Mouse (Mus musculus) midbrain, embryonic 16.5 days (tissue): ENCODE measurements around the gene Ttpal. TPM values are rescaled to one million over a fixed set of nuclear protein-coding genes. Genes with fewer than 3 reads are reported as not detected.
A peak's percentile ranks its signal among the peaks of the same experiment; 100 is the strongest.

Source experiments
- ATAC-seq: fragments of 200-750 bp; cut with Nextera tagmentation; 2 replicates; pipeline ENCODE4 v1.8.0; 2017; ENCODE audit warnings: moderate TSS enrichment
- H3K27ac ChIP-seq: fragments of 300-500 bp; sonication (generic); 2 replicates; pipeline ENCODE4 v1.5.1; 2014; ENCODE audit warnings: mild to moderate bottlenecking, low read length, mixed read lengths
- H3K27me3 ChIP-seq: fragments of 300-500 bp; sonication (generic); 2 replicates; pipeline ENCODE4 v1.6.1; 2014; ENCODE audit warnings: low read depth, low read length, mixed read lengths; ENCODE audit not compliant: control insufficient read depth, insufficient read depth
- H3K36me3 ChIP-seq: fragments of 300-500 bp; sonication (generic); 2 replicates; pipeline ENCODE4 v1.6.1; 2014; ENCODE audit warnings: mild to moderate bottlenecking, low read length, moderate library complexity, mixed read lengths; ENCODE audit not compliant: control insufficient read depth, insufficient read depth
- H3K4me1 ChIP-seq: fragments of 300-500 bp; sonication (generic); 2 replicates; pipeline ENCODE4 v1.6.1; 2014; ENCODE audit warnings: mild to moderate bottlenecking, low read length, mixed read lengths; ENCODE audit not compliant: control insufficient read depth, insufficient read depth
- H3K4me2 ChIP-seq: fragments of 300-500 bp; sonication (generic); 2 replicates; pipeline ENCODE4 v1.6.1; 2014; ENCODE audit warnings: mild to moderate bottlenecking, low read length, mixed read lengths
- H3K4me3 ChIP-seq: fragments of 300-500 bp; sonication (generic); 2 replicates; pipeline ENCODE4 v1.5.1; 2014; ENCODE audit warnings: low read depth, mild to moderate bottlenecking, low read length, moderate library complexity, mixed read lengths
- H3K9ac ChIP-seq: fragments of 300-500 bp; sonication (generic); 2 replicates; pipeline ENCODE4 v1.6.1; 2014; ENCODE audit warnings: low read depth, low read length, mixed read lengths
- H3K9me3 ChIP-seq: fragments of 300-500 bp; sonication (generic); replicated peaks from 2 replicates; pipeline ENCODE4 v1.6.1; 2014; ENCODE audit warnings: mild to moderate bottlenecking, low read length, mixed read lengths; ENCODE audit not compliant: control insufficient read depth, poor library complexity, severe bottlenecking
- WGBS: fragments of 180-500 bp; shearing (Covaris S2); extraction: QIAGEN DNeasy Blood & Tissue Kit; methylation state at CpG from one replicate; pipeline ENCODE4 v1.1.7; 2014; 5-methylcytosine and 5-hydroxymethylcytosine counted together
- polyA plus RNA-seq: library from polyadenylated mRNA; unstranded; fragments of >200 nt; fragmentation: Nextera tagmentation; extraction: Ambion mirVana; gene quantifications from 2 replicates; pipeline ENCODE4 v1.2.1, GENCODE M21; 2015

The Ttpal gene
- polyA plus RNA-seq, 1 experiment from 2014 or later: 43.7 TPM

DNA sequence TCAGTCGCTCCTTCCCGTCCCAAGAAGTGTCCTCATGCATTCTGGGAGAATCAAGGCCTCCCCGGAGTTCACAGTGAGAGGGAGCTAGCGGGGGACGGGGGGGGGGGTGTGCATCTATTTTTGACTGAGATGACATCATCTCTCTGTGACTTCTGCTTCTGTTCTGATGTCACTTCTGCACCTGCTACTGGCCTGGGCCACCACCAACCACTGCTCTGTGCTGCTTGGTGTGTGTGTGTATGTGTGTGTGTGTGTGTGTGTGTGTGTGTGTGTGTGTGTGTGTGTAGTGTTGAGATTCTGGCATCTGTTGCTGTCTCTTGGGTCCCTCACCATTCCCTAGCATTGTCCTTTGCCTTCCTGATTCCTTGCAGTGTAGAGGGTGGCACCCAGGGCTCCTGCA is 14.6 kb upstream of the Ttpal start:
- Histone ChIP-seq H3K4me2 (no peak overlapping the region), H3K9me3 (no peaks in the 10 kb centered on the region), H3K4me1 (peaks cover 2% of the 10 kb centered on the region; the same call in 1 of the 2 replicates), H3K36me3 (no peaks in the 10 kb centered on the region), H3K27ac (no peak overlapping the region), H3K27me3 (no peaks in the 10 kb centered on the region), H3K9ac (no peak overlapping the region), H3K4me3 (no peak overlapping the region)
- ATAC-seq: no peak
- 78% methylated on average over 5 of the region's 5 CpGs for WGBS

DNA sequence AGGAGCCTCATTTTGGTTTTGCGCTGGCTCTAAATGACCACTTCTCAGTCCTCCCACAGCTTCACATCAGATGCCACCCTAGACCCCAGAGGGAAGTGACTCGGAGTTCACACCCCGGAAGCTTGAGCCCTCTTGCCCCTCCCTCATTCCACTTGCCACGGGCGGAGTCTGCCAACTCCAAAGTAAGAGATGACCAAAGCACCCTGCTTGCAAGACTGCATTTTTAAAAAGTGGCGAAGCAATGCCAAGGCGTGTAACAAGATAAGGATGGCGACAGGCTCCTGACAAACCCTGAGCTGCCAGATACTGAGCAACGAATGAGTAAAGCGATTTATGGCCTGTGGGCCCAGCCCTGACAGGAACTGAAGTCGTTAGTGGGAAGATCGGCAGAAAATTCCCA is 11.9 kb upstream of the Ttpal start:
- Histone ChIP-seq H3K27me3 (no peaks in the 10 kb centered on the region), H3K27ac (no peak overlapping the region), H3K9me3 (no peaks in the 10 kb centered on the region), H3K36me3 (no peaks in the 10 kb centered on the region), H3K4me1 (peaks cover 2% of the 10 kb centered on the region; the same call in 1 of the 2 replicates), H3K9ac (no peak overlapping the region), H3K4me3 (no peak overlapping the region), H3K4me2 (no peak overlapping the region)
- 73% methylated on average over 12 of the region's 12 CpGs for WGBS
- no peak for ATAC-seq

DNA sequence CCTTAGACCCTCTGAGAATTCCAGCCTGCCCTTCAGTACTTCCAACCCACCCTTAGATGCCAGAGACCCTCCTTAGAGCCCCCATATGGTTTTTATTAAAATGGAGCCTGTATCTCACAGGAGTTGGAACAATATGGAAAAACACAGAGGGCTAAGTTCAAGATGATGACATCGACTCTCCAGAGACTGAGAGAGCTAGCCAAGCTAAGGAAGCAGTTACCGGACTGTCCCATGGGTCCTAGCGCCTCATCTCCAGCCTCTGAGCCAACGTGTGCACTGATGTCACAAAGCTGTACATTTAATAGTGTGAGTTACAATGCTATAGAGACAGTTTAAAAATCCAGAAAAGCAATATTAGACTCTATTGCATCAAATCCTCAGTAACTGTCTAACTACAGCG is 11.1 kb upstream of the Ttpal start:
- ATAC-seq: no peak
- H3K27ac ChIP-seq: no peak overlapping the region
- H3K4me3 ChIP-seq: no peak overlapping the region
- no peak overlapping the region for H3K4me2 ChIP-seq
- H3K4me1 ChIP-seq: peaks cover 2% of the 10 kb centered on the region; the same call in 1 of the 2 replicates
- H3K36me3 ChIP-seq: no peaks in the 10 kb centered on the region
- 85% methylated on average over 5 of the region's 5 CpGs for WGBS
- no peaks in the 10 kb centered on the region for H3K9me3 ChIP-seq
- no peak overlapping the region for H3K9ac ChIP-seq
- H3K27me3 ChIP-seq: no peaks in the 10 kb centered on the region

DNA sequence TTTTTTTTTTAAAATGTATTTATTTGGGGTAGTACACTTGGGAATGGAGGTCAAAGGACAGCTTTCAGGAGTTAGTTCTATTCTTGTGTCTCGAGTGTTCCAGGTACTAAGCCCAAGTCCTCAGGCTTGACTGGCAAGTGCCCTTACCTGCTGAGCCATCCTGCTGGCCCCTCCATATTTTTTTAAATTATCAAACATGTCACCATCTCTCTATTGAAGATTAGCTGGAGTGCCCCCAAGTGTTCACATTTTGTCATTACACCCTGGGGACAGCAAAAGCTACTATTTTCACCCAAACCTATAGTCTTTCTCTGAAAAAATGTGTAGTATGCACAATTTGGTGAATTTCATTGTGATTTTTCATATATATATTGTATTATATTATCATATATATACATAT is 10.0 kb upstream of the Ttpal start:
- H3K36me3 ChIP-seq: no peaks in the 10 kb centered on the region
- no peak overlapping the region for H3K9ac ChIP-seq
- H3K4me1 ChIP-seq: no peaks in the 10 kb centered on the region
- 77% methylated on average over 1 of the region's 1 CpGs for WGBS
- H3K4me3 ChIP-seq: no peak overlapping the region
- no peaks in the 10 kb centered on the region for H3K27me3 ChIP-seq
- no peak overlapping the region for H3K27ac ChIP-seq
- ATAC-seq: no peak
- H3K4me2 ChIP-seq: no peak overlapping the region
- no peaks in the 10 kb centered on the region for H3K9me3 ChIP-seq

DNA sequence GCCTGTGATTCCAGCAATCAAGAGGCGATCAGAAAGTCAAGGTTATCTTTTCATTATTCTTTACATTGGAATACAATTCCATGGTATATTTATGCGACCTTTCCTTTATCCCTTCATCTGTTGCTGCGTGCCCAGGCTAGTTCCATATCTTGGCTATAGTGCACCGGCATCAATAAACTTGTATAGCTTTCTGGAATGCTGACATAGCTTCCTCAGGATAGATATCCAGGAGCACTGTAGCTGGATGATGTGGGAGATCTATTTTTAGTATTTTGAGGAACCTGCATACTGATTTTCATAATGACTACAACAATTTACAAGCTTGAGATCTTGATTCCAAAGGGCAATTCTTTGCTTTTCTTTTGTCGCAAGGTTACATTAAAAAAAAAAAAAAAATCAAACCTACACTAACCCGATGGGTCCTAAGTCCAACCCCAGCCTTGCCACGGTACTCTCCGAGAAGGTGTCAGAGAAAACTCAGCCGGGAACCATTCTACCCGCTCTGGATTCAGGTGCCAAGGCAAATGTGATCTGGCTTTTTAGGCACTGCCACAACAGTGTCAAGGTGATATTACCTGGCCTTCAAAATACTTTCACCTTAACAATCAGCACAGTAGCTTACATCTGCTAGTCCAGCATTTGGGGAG is 8.4 kb upstream of the Ttpal start:
- Histone ChIP-seq H3K4me2 (no peak overlapping the region), H3K27me3 (no peaks in the 10 kb centered on the region), H3K4me3 (no peak overlapping the region), H3K36me3 (no peaks in the 10 kb centered on the region), H3K27ac (no peak overlapping the region), H3K9ac (no peak overlapping the region), H3K9me3 (no peaks in the 10 kb centered on the region), H3K4me1 (no peaks in the 10 kb centered on the region)
- WGBS: 92% methylated on average over 10 of the region's 10 CpGs
- ATAC-seq: no peak

DNA sequence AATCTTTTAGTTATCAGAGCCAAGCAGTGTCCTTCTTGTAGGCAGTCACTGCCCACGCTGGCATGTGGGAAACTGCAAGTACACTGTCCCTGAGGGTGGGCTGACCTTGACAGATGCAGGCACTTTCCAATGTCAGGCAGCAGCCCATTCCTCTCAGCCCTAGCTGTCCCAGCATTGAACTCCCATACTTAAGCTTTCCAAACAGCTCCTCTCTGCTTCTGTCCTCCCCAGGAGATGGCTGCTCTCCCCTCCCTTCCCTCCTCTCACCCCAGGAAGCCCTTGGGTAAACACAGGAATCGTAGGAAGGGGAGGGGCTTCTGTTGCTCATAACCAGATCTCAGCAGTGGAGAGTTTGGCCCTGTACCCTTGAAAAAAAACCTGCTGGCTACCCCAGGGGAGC is 7.0 kb upstream of the Ttpal start:
- Histone ChIP-seq H3K9me3 (no peaks in the 10 kb centered on the region), H3K4me3 (no peak overlapping the region), H3K36me3 (no peaks in the 10 kb centered on the region), H3K27me3 (no peaks in the 10 kb centered on the region), H3K4me1 (no peaks in the 10 kb centered on the region), H3K9ac (no peak overlapping the region), H3K27ac (no peak overlapping the region), H3K4me2 (no peak overlapping the region)
- ATAC-seq: no peak
- 15% methylated on average over 2 of the region's 2 CpGs for WGBS

DNA sequence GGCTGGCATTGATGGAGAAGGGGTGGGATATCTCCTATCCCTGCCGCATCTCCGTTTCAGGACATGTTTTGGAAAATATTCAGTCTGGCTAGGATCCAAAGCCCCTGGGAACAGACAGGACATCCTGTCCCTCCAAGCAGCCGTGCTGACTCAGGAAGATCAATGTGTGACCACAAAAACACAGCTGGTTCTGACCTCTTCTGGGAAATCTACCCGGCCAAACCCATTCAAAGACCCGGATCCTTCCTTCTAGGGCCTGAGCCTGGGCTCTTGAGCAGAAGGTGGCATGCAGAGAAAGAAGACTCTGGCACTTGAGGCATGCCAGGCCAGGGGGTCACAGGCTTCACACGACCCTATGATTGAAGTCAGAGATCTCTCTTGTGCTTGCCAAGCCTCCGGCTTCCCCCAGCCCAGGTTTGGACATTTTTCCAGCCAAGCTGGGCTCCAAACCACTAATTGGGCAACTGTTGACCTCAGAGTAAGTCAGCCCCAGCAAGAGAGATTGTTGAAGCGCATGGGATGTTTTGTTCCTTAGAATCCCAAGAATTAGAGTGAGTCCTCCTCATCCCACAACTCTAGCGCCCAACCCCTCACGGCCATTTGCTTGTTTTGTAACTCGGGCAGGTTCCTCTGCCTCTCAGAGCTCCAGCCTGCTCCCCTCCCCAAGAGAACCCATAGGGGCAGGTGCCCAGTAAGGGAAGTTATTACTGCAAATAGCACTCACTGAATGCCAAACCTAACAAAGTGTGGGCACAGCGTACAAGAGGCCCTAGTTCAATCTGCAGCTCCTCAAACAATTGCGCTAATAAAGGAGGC is 5.8 kb upstream of the Ttpal start:
- 78% methylated on average over 13 of the region's 13 CpGs for WGBS
- H3K27ac ChIP-seq: 0 out of 2 replicates have a peak overlapping the region, but pooled peaks have one; percentile 47
- no peaks in the 10 kb centered on the region for H3K4me1 ChIP-seq
- no peak for ATAC-seq
- no peak overlapping the region for H3K4me3 ChIP-seq
- H3K9me3 ChIP-seq: no peaks in the 10 kb centered on the region
- no peak overlapping the region for H3K9ac ChIP-seq
- no peaks in the 10 kb centered on the region for H3K27me3 ChIP-seq
- no peak overlapping the region for H3K4me2 ChIP-seq
- no peaks in the 10 kb centered on the region for H3K36me3 ChIP-seq

DNA sequence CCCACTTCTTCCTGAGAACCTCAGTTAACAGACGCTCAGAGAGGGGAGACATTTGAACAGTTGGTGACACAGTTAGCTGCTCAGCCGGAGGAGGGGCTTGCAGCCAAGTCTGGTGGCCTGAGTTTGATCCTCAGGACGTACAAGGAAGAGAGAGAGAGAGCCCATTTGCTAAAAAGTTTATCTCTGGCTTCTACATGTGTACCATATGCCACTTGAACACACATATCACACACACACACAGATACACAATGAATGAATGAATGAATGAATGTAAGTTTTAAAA is 5.3 kb upstream of the Ttpal start:
- Histone ChIP-seq H3K4me2 (no peak overlapping the region), H3K4me3 (no peak overlapping the region), H3K27me3 (no peaks in the 10 kb centered on the region), H3K36me3 (no peaks in the 10 kb centered on the region), H3K9ac (no peak overlapping the region), H3K4me1 (peaks cover 3% of the 10 kb centered on the region; the same call in 1 of the 2 replicates), H3K9me3 (no peaks in the 10 kb centered on the region), H3K27ac (no peak overlapping the region)
- 69% methylated on average over 3 of the region's 3 CpGs for WGBS
- no peak for ATAC-seq

DNA sequence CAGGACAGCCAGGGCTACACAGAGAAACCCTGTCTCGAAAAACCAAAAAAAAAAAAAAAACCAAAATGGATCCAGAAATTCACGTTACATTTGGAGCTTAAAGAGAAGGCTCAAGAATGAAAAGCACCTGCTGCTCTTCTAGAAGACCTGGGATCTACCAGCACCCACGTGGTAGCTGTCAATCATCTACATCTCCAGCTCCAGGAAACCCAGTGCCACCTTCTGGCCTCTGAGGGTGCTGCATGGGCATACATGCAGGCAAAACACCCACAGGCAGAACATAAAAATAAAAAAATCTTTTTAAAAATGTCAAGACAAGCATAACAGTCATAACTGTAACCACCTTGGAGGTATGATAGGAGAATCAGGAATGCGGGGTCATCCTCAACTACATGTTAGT is 4.5 kb upstream of the Ttpal start:
- ATAC-seq: no peak
- no peak overlapping the region for H3K9ac ChIP-seq
- H3K27me3 ChIP-seq: no peaks in the 10 kb centered on the region
- peaks cover 5% of the 10 kb centered on the region; the same call in 1 of the 2 replicates for H3K4me1 ChIP-seq
- H3K36me3 ChIP-seq: no peaks in the 10 kb centered on the region
- 50% methylated on average over 4 of the region's 4 CpGs for WGBS
- H3K4me3 ChIP-seq: no peak overlapping the region
- H3K27ac ChIP-seq: no peak overlapping the region
- H3K4me2 ChIP-seq: no peak overlapping the region
- H3K9me3 ChIP-seq: no peaks in the 10 kb centered on the region
